ENCODE assay signal across 18 mouse cellular contexts in genomic region chr6:128455835-128456605, GRCm38 (mm10). TPM values are rescaled to one million over a fixed set of nuclear protein-coding genes. Genes with fewer than 3 reads are reported as not detected.
DNase-seq lines count a peak whose midpoint lies in the region; ATAC-seq and TF ChIP-seq lines count a peak whose summit lies in the region.
"Had no signal": no experiment of that assay in that cellular context is flagged by ENCODE, and none has a peak within 500 bp of the region (broad histone marks: within the 10 kb centered on the region; RNA-seq: fewer than 3 reads in every experiment).

No protein-coding gene starts in this region.

- peak; percentile 24 to 31 for DNase-seq in frontal cortex, postnatal 36 days (ENCODE audit: low spot score in 2 of 2)
- no peak for DNase-seq in frontal cortex, postnatal 25 days (ENCODE audit: low spot score in 2 of 2)
- DNase-seq in limb, embryonic 14.5 days (ENCODE audit: low spot score) = no peak
- no peak for DNase-seq in limb, embryonic 10.5 days (ENCODE audit: low spot score)
- DNase-seq in adrenal gland, postnatal 10 days = peak; percentile 36
- DNase-seq in layer of hippocampus, postnatal 36 days = peak; percentile 47 to 61
- DNase-seq in cerebellum, adult 11 months = no peak
- DNase-seq in urinary bladder, adult 2 months (ENCODE audit: low spot score) = no peak
- DNase-seq: cerebellum, adult 11-12 months; cerebellum, postnatal 36 days; gastrocnemius, postnatal 10 days; heart, adult 2 months; lung, postnatal 14 days; thymus, adult 18-20 months had no signal

- 0 out of 2 replicates have a peak overlapping the region, but pooled peaks have one; percentile 12 for H3K9ac ChIP-seq in limb, embryonic 14.5 days (ENCODE audit: low read depth, low read length, severe bottlenecking)
- H3K9ac ChIP-seq: hindbrain, embryonic 13.5 days; liver, embryonic 14.5 days had no signal

- no peak overlapping the region for H3K4me3 ChIP-seq in limb, embryonic 14.5 days (replicated peaks; ENCODE audit: low read length)
- no peak overlapping the region for H3K4me3 ChIP-seq in limb, embryonic 10.5 days
- H3K4me3 ChIP-seq: heart, adult 2 months; hindbrain, embryonic 13.5 days had no signal

- no peaks in the 10 kb centered on the region for H3K27me3 ChIP-seq in limb, embryonic 14.5 days (ENCODE audit: control insufficient read depth, insufficient read depth, low read length)
- H3K27me3 ChIP-seq in limb, embryonic 10.5 days (ENCODE audit: low read depth, poor library complexity, severe bottlenecking) = no peaks in the 10 kb centered on the region
- H3K27me3 ChIP-seq: hindbrain, embryonic 13.5 days had no signal

- no peak overlapping the region for H3K27ac ChIP-seq in limb, embryonic 14.5 days (replicated peaks; ENCODE audit: low read depth, low read length)
- H3K27ac ChIP-seq in limb, embryonic 10.5 days = no peak overlapping the region
- H3K27ac ChIP-seq: heart, adult 2 months; hindbrain, embryonic 13.5 days; liver, embryonic 14.5 days had no signal

- no peaks in the 10 kb centered on the region for H3K9me3 ChIP-seq in limb, embryonic 14.5 days (ENCODE audit: control insufficient read depth, low read length)
- H3K9me3 ChIP-seq in limb, embryonic 10.5 days (replicated peaks) = no peaks in the 10 kb centered on the region
- H3K9me3 ChIP-seq: hindbrain, embryonic 13.5 days had no signal

- H3K36me3 ChIP-seq in limb, embryonic 14.5 days (ENCODE audit: control insufficient read depth, insufficient read depth, low read length) = no peaks in the 10 kb centered on the region
- no peaks in the 10 kb centered on the region for H3K36me3 ChIP-seq in limb, embryonic 10.5 days
- H3K36me3 ChIP-seq: hindbrain, embryonic 13.5 days had no signal

- 70% methylated on average over 12 of the region's 12 CpGs for WGBS in limb, embryonic 14.5 days
- WGBS in limb, embryonic 10.5 days = 82% methylated on average over 12 of the region's 12 CpGs

- H3K4me1 ChIP-seq in limb, embryonic 14.5 days (ENCODE audit: control insufficient read depth, insufficient read depth, low read length) = no peaks in the 10 kb centered on the region
- H3K4me1 ChIP-seq in limb, embryonic 10.5 days = 0 out of 2 replicates have a peak, but pooled peaks cover 6% of the 10 kb centered on the region
- H3K4me1 ChIP-seq: hindbrain, embryonic 13.5 days had no signal

- no peak overlapping the region for H3K4me2 ChIP-seq in limb, embryonic 14.5 days (replicated peaks; ENCODE audit: low read depth, low read length, severe bottlenecking)
- H3K4me2 ChIP-seq: hindbrain, embryonic 13.5 days had no signal

- no peak for TF ChIP-seq POLR2A in limb, embryonic 14.5 days (IDR thresholded peaks at IDR 0.05; ENCODE audit: borderline replicate concordance, extremely low read depth, insufficient read depth, insufficient read length)

- no peak for ATAC-seq in limb, embryonic 14.5 days (ENCODE audit: low FRiP score, low read depth)
- ATAC-seq: forebrain, embryonic 14.5 days had no signal

RNA-seq across cellular contexts. Expression of gene Fkbp4, which starts 17.5 kb away (rescaled TPM):
- polyA plus RNA-seq in limb, embryonic 14.5 days (2012; rRNA removed) = 187 and 227 TPM in 2 replicates
- polyA plus RNA-seq in limb, embryonic 14.5 days (2014; fragmentation: Nextera tagmentation; extraction: Ambion mirVana) = 297 and 306 TPM in 2 replicates
- polyA plus RNA-seq in limb, embryonic 10.5 days (2016; fragmentation: Nextera tagmentation; extraction: Ambion mirVana) = 797 and 913 TPM in 2 replicates
- total RNA-seq in adrenal gland, postnatal 10 days (2021) = 100 to 1,000 TPM; 170 to 173 TPM
- total RNA-seq in layer of hippocampus, postnatal 36 days (2021) = 100 to 1,000 TPM; 123 to 134 TPM
- 115 and 121 TPM in 2 replicates for polyA plus RNA-seq in urinary bladder, adult 2 months (2012; rRNA removed)

RNA-seq across cellular contexts. Expression of gene Itfg2, which starts 31.3 kb away (rescaled TPM):
- polyA plus RNA-seq in limb, embryonic 14.5 days (2012; rRNA removed) = 34.5 and 41.5 TPM in 2 replicates
- 29.0 and 32.1 TPM in 2 replicates for polyA plus RNA-seq in limb, embryonic 14.5 days (2014; fragmentation: Nextera tagmentation; extraction: Ambion mirVana)
- 40.8 and 47.8 TPM in 2 replicates for polyA plus RNA-seq in limb, embryonic 10.5 days (2016; fragmentation: Nextera tagmentation; extraction: Ambion mirVana)
- 10 to 100 TPM; 19.2 to 19.9 TPM for total RNA-seq in adrenal gland, postnatal 10 days (2021)
- 10 to 100 TPM; 18.2 to 25.4 TPM for total RNA-seq in layer of hippocampus, postnatal 36 days (2021)
- 10.9 and 15.7 TPM in 2 replicates for polyA plus RNA-seq in urinary bladder, adult 2 months (2012; rRNA removed)

RNA-seq across cellular contexts. Expression of gene Nrip2, which starts 56.9 kb away (rescaled TPM):
- polyA plus RNA-seq in limb, embryonic 14.5 days (2012; rRNA removed) = 5.7 and 6.2 TPM in 2 replicates
- polyA plus RNA-seq in limb, embryonic 14.5 days (2014; fragmentation: Nextera tagmentation; extraction: Ambion mirVana) = 7.0 and 8.3 TPM in 2 replicates
- 2.3 and 2.5 TPM in 2 replicates for polyA plus RNA-seq in limb, embryonic 10.5 days (2016; fragmentation: Nextera tagmentation; extraction: Ambion mirVana)
- 1 to 10 TPM; 3.0 to 4.7 TPM for total RNA-seq in adrenal gland, postnatal 10 days (2021)
- 10 to 100 TPM; 16.0 to 18.1 TPM for total RNA-seq in layer of hippocampus, postnatal 36 days (2021)
- polyA plus RNA-seq in urinary bladder, adult 2 months (2012; rRNA removed) = 5.0 and 5.6 TPM in 2 replicates
- total RNA-seq: megakaryocyte-erythroid progenitor cell, adult 5-6 weeks had no signal

Comparison
In these comparisons a context has a peak if more than half of its experiments do, and no peak if none do; other contexts are left out.
1. DNase-seq: peak in frontal cortex, postnatal 36 days (2 of 2), adrenal gland, postnatal 10 days (single experiment) and layer of hippocampus, postnatal 36 days (2 of 2); none in frontal cortex, postnatal 25 days (0 of 2), limb, embryonic 14.5 days (single experiment), limb, embryonic 10.5 days (single experiment), cerebellum, adult 11 months (single experiment) and urinary bladder, adult 2 months (single experiment).